ENCODE assay signal across 8 mouse cellular contexts in genomic region chr14:60378566-60379322, GRCm38 (mm10). TPM values are rescaled to one million over a fixed set of nuclear protein-coding genes. Genes with fewer than 3 reads are reported as not detected.
DNase-seq lines count a peak whose midpoint lies in the region; ATAC-seq and TF ChIP-seq lines count a peak whose summit lies in the region.

No protein-coding gene starts in this region.

- peak; percentile 63 to 84 for DNase-seq in adrenal gland, adult (ENCODE audit: inconsistent age in 2 of 2, low spot score in 1 of 2)
- DNase-seq in embryo, embryonic 11 days, result peak; percentile 61
- DNase-seq in heart, postnatal 14 days, result peak; percentile 13
- peak; percentile 43 for DNase-seq in layer of hippocampus, adult 9-11 months
- DNase-seq in lung, postnatal 10 days, result peak; percentile 11
- DNase-seq in right cerebral cortex, adult 18-20 months, result peak; percentile 76

- H3K9me3 ChIP-seq in ES-Bruce4 (replicated peaks; ENCODE audit: control insufficient read depth, insufficient read depth, low read length, poor library complexity, severe bottlenecking), result no peaks in the 10 kb centered on the region

- H3K4me3 ChIP-seq in ES-Bruce4 (ENCODE audit: low read depth, low read length), result peak overlapping the region; percentile 63

- H3K27ac ChIP-seq in ES-Bruce4 (ENCODE audit: insufficient read depth, low read length), result no peak overlapping the region

- H3K9ac ChIP-seq in ES-Bruce4 (ENCODE audit: low read depth, poor library complexity, severe bottlenecking), result peak overlapping the region; percentile 41

- no peak for TF ChIP-seq EP300 in ES-Bruce4 (IDR thresholded peaks at IDR 0.05; ENCODE audit: insufficient read depth, low read depth, low read length)

- no peak for TF ChIP-seq POLR2A in ES-Bruce4 (IDR thresholded peaks at IDR 0.05; ENCODE audit: insufficient read depth, low read length)

- no peak for TF ChIP-seq CTCF in ES-Bruce4 (IDR thresholded peaks at IDR 0.05; ENCODE audit: low read depth, low read length)

- no peak for ATAC-seq in megakaryocyte-erythroid progenitor cell, adult 5-6 weeks (replicated peaks; ENCODE audit: low FRiP score, low TSS enrichment, poor library complexity, severe bottlenecking)

- H3K36me3 ChIP-seq in ES-Bruce4 (ENCODE audit: control insufficient read depth, insufficient read depth, low read length, poor library complexity, severe bottlenecking), result no peaks in the 10 kb centered on the region

- H3K4me1 ChIP-seq in ES-Bruce4 (ENCODE audit: control insufficient read depth, insufficient read depth, low read length), result no peaks in the 10 kb centered on the region

- H3K27me3 ChIP-seq in ES-Bruce4 (ENCODE audit: control insufficient read depth, insufficient read depth, low read length, poor library complexity, severe bottlenecking), result peaks cover 15% of the 10 kb centered on the region

- intact Hi-C loops in heart, postnatal 14 days (cut with DNase I), result no loop called here

RNA-seq across cellular contexts. Expression of gene Amer2, which starts 5.7 kb away (rescaled TPM):
- polyA plus RNA-seq in ES-Bruce4 (2011; ENCODE audit: insufficient read depth, insufficient read length, low read depth, missing spikeins), result 0.21 and 0.24 TPM in 2 replicates
- total RNA-seq in heart, postnatal 14 days (2021), result not detected
- total RNA-seq in megakaryocyte-erythroid progenitor cell, adult 5-6 weeks (2014; fragmentation: Nextera tagmentation), result not detected in 2 replicates
- 0.09 TPM in 1 of 2 replicates, not detected in the other for total RNA-seq in megakaryocyte-erythroid progenitor cell, adult 5-6 weeks (2017)

Comparison
In these comparisons a context has a peak if more than half of its experiments do, and no peak if none do; other contexts are left out.
1. DNase-seq: peak in every context shown above with its lines; median percentile 76 in right cerebral cortex, adult 18-20 months; 74 in adrenal gland, adult; 61 in embryo, embryonic 11 days; 43 in layer of hippocampus, adult 9-11 months; 13 in heart, postnatal 14 days; 11 in lung, postnatal 10 days.